Comparison of ENCODE assay signal across 23 mouse cellular contexts in the genomic region with DNA sequence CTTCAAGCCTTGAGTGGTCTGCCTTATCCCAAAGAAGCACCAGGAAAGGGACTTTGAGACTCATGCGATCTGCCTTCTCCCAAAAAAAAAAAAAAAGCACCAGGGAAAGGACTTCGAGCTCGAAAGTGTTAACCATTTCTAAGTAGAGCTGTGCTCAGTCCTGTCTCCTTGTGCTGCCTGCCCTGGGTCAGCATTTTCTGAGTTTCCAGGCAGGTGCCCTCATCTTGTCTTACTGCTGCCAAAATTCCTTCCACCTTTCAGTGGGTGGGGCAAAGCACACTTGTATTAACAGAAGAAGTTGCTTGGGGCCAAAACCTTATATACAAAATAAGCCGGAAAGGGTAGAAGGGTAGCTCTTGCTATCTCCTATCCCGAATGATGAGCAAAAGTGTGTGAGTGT.
DNase-seq lines count a peak whose midpoint lies in the region; ATAC-seq lines count a peak whose summit lies in the region.
"Had no signal": no experiment of that assay in that cellular context is flagged by ENCODE, and none has a peak within 500 bp of the region (broad histone marks: within the 10 kb centered on the region; RNA-seq: fewer than 3 reads in every experiment).

No protein-coding gene starts in this region.

- H3K4me3 ChIP-seq in hindbrain, embryonic 12.5 days: no peak overlapping the region
- H3K4me3 ChIP-seq in hindbrain, embryonic 11.5 days (ENCODE audit: low read depth, low read length): no peak overlapping the region
- no peak overlapping the region for H3K4me3 ChIP-seq in embryonic facial prominence, embryonic 14.5 days (ENCODE audit: low read depth, low read length)
- H3K4me3 ChIP-seq in kidney, embryonic 14.5 days (ENCODE audit: low read length): no peak overlapping the region
- H3K4me3 ChIP-seq: layer of hippocampus, adult 2 months had no signal

- DNase-seq in hindbrain, embryonic 11.5 days (ENCODE audit: low spot score): no peak
- DNase-seq in embryonic facial prominence, embryonic 14.5 days (ENCODE audit: low spot score): peak; percentile 34
- peak; percentile 65 to 82 for DNase-seq in kidney, postnatal 36 days
- no peak for DNase-seq in heart, postnatal 10 days
- DNase-seq in adrenal gland, adult 18-20 months (ENCODE audit: low spot score in 2 of 2): no peak
- DNase-seq: adrenal gland, postnatal 36 days; cerebellum, adult 2 months; cerebellum, postnatal 36 days; heart, postnatal 14 days; left cerebral cortex, postnatal 4 days; lung, adult 18-20 months; lung, postnatal 36 days; right cerebral cortex, adult 18-20 months had no signal

- no peaks in the 10 kb centered on the region for H3K27me3 ChIP-seq in hindbrain, embryonic 12.5 days
- H3K27me3 ChIP-seq in hindbrain, embryonic 11.5 days (ENCODE audit: control insufficient read depth, insufficient read depth, low read length): no peaks in the 10 kb centered on the region
- H3K27me3 ChIP-seq in embryonic facial prominence, embryonic 14.5 days (replicated peaks; ENCODE audit: control insufficient read depth, insufficient read depth, low read length): no peaks in the 10 kb centered on the region
- no peaks in the 10 kb centered on the region for H3K27me3 ChIP-seq in kidney, embryonic 14.5 days (ENCODE audit: control insufficient read depth, insufficient read depth, low read length)

- no peak overlapping the region for H3K9ac ChIP-seq in hindbrain, embryonic 12.5 days
- no peak overlapping the region for H3K9ac ChIP-seq in hindbrain, embryonic 11.5 days (ENCODE audit: low read depth, low read length)
- no peak overlapping the region for H3K9ac ChIP-seq in embryonic facial prominence, embryonic 14.5 days (ENCODE audit: low read depth, low read length)
- H3K9ac ChIP-seq in kidney, embryonic 14.5 days (ENCODE audit: low read depth, low read length): no peak overlapping the region
- H3K9ac ChIP-seq: hindbrain, embryonic 14.5 days had no signal

- ATAC-seq in hindbrain, embryonic 12.5 days (ENCODE audit: low FRiP score): no peak
- no peak for ATAC-seq in hindbrain, embryonic 11.5 days (ENCODE audit: low FRiP score)
- no peak for ATAC-seq in embryonic facial prominence, embryonic 14.5 days (ENCODE audit: low read depth)
- no peak for ATAC-seq in kidney, embryonic 14.5 days (ENCODE audit: low FRiP score, low TSS enrichment)
- ATAC-seq in monocyte, adult 5-6 weeks (replicated peaks; ENCODE audit: insufficient number of reproducible peaks, low FRiP score, low TSS enrichment, poor library complexity, severe bottlenecking): no peak
- ATAC-seq: activated CD4-positive, CD25-positive, alpha-beta regulatory T cell, adult 4 months; forebrain, embryonic 16.5 days had no signal

- no peaks in the 10 kb centered on the region for H3K9me3 ChIP-seq in hindbrain, embryonic 12.5 days (replicated peaks)
- no peaks in the 10 kb centered on the region for H3K9me3 ChIP-seq in hindbrain, embryonic 11.5 days (ENCODE audit: control insufficient read depth, low read length)
- no peaks in the 10 kb centered on the region for H3K9me3 ChIP-seq in embryonic facial prominence, embryonic 14.5 days (ENCODE audit: control insufficient read depth, low read length)
- no peaks in the 10 kb centered on the region for H3K9me3 ChIP-seq in kidney, embryonic 14.5 days (ENCODE audit: control insufficient read depth, low read length)

- H3K27ac ChIP-seq in hindbrain, embryonic 12.5 days: 0 out of 2 replicates have a peak overlapping the region, but pooled peaks have one; percentile 12
- no peak overlapping the region for H3K27ac ChIP-seq in hindbrain, embryonic 11.5 days (ENCODE audit: low read depth, low read length)
- peak overlapping the region; percentile 34; the same call in 1 of the 2 replicates for H3K27ac ChIP-seq in embryonic facial prominence, embryonic 14.5 days (replicated peaks; ENCODE audit: low read depth, low read length)
- H3K27ac ChIP-seq in kidney, embryonic 14.5 days (ENCODE audit: low read depth, low read length): 0 out of 2 replicates have a peak overlapping the region, but pooled peaks have one; percentile 56
- H3K27ac ChIP-seq: hindbrain, embryonic 14.5 days; layer of hippocampus, adult 2 months had no signal

- WGBS in hindbrain, embryonic 12.5 days: 73% methylated on average over 5 of the region's 5 CpGs
- 82% methylated on average over 5 of the region's 5 CpGs for WGBS in hindbrain, embryonic 11.5 days
- WGBS in embryonic facial prominence, embryonic 14.5 days: 49% methylated on average over 5 of the region's 5 CpGs
- 60% methylated on average over 5 of the region's 5 CpGs for WGBS in kidney, embryonic 14.5 days

- no peaks in the 10 kb centered on the region for H3K4me1 ChIP-seq in hindbrain, embryonic 12.5 days
- H3K4me1 ChIP-seq in hindbrain, embryonic 11.5 days (replicated peaks; ENCODE audit: control insufficient read depth, insufficient read depth, low read length): no peaks in the 10 kb centered on the region; the same call in 1 of the 2 replicates
- peaks cover 29% of the 10 kb centered on the region for H3K4me1 ChIP-seq in embryonic facial prominence, embryonic 14.5 days (ENCODE audit: control insufficient read depth, insufficient read depth, low read length)
- peaks cover 19% of the 10 kb centered on the region; the same call in 1 of the 2 replicates for H3K4me1 ChIP-seq in kidney, embryonic 14.5 days (ENCODE audit: control insufficient read depth, insufficient read depth, low read length)

- intact Hi-C loops in heart, postnatal 10 days (cut with DNase I): no loop called here

- H3K4me2 ChIP-seq in hindbrain, embryonic 12.5 days (replicated peaks): no peak overlapping the region
- H3K4me2 ChIP-seq in hindbrain, embryonic 11.5 days (replicated peaks; ENCODE audit: low read depth, low read length): no peak overlapping the region
- H3K4me2 ChIP-seq in embryonic facial prominence, embryonic 14.5 days (ENCODE audit: low read depth, low read length): peak overlapping the region; percentile 34; the same call in 1 of the 2 replicates
- H3K4me2 ChIP-seq in kidney, embryonic 14.5 days (replicated peaks; ENCODE audit: low read depth, low read length): no peak overlapping the region
- H3K4me2 ChIP-seq: heart, embryonic 11.5 days; hindbrain, embryonic 14.5 days; liver, embryonic 11.5 days had no signal

- no peaks in the 10 kb centered on the region for H3K36me3 ChIP-seq in hindbrain, embryonic 12.5 days
- H3K36me3 ChIP-seq in hindbrain, embryonic 11.5 days (ENCODE audit: control insufficient read depth, insufficient read depth, low read length): no peaks in the 10 kb centered on the region
- H3K36me3 ChIP-seq in embryonic facial prominence, embryonic 14.5 days (ENCODE audit: control insufficient read depth, insufficient read depth, low read length): no peaks in the 10 kb centered on the region
- H3K36me3 ChIP-seq in kidney, embryonic 14.5 days (ENCODE audit: control insufficient read depth, insufficient read depth, low read length): no peaks in the 10 kb centered on the region
- H3K36me3 ChIP-seq: G1E had no signal

Comparison
In these comparisons a context has a peak if more than half of its experiments do, and no peak if none do; other contexts are left out.
1. DNase-seq: peak in embryonic facial prominence, embryonic 14.5 days (single experiment) and kidney, postnatal 36 days (2 of 2); none in hindbrain, embryonic 11.5 days (single experiment), heart, postnatal 10 days (0 of 2) and adrenal gland, adult 18-20 months (0 of 2).